Mouse (Mus musculus) G1E (cell line): ENCODE measurements around the gene Ppm1h.

ENCODE experiments used
- CTCF ChIP-seq: IDR thresholded peaks from 2 replicates; pipeline ENCODE4 v1.5.1; 2012; ENCODE audit warnings: low read depth, low read length, inconsistent platforms, mixed read lengths
- GATA1 ChIP-seq: IDR thresholded peaks from 2 replicates; pipeline ENCODE4 v1.6.1; 2012; ENCODE audit warnings: borderline replicate concordance, low read length, inconsistent platforms, mixed read lengths
- TAL1 ChIP-seq: conservative IDR thresholded peaks from 2 replicates; pipeline ENCODE4 v1.6.1; 2012; ENCODE audit warnings: low read depth, low read length, inconsistent platforms, mixed read lengths

DNA sequence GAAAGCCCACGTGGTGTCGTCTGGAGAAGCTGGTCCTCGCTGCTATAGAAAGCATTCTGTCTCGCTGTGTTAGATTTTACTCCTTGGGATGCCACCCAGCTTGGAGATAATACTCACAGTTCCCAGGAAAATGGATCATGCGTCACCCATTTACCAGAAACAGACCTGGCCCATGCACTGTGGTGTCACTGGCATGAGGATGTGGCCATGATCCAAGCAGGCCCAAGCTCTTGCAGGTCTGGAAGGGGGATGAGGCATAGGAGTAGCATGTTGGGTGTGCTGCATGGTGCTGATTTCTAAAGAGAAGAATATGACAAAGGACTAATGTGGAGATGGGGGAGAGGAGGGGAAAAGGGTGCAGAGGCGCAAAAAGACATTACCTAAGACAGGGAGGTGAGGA lies 141.2 kb downstream of the Ppm1h start:
- no peak for TF ChIP-seq TAL1
- no peak for TF ChIP-seq CTCF
- TF ChIP-seq GATA1: no peak
